ENCODE assay signal across 34 mouse cellular contexts in genomic region chr8:70726721-70727120, GRCm38 (mm10). TPM values are rescaled to one million over a fixed set of nuclear protein-coding genes. Genes with fewer than 3 reads are reported as not detected.
"Had no signal": no experiment of that assay in that cellular context is flagged by ENCODE, and none has a peak within 500 bp of the region (broad histone marks: within the 10 kb centered on the region; RNA-seq: fewer than 3 reads in every experiment).

No protein-coding gene starts in this region.

- H3K36me3 ChIP-seq: heart, embryonic 10.5 days; heart, embryonic 13.5 days; heart, embryonic 15.5 days; hindbrain, embryonic 13.5 days; hindbrain, embryonic 15.5 days; kidney, embryonic 15.5 days; limb, embryonic 13.5 days; limb, embryonic 15.5 days; liver, embryonic 12.5 days had no signal

- DNase-seq: forebrain, postnatal 0 days; heart, postnatal 36 days; layer of hippocampus, adult 9-11 months; layer of hippocampus, postnatal 36 days; left cerebral cortex, postnatal 4 days had no signal

- H3K4me2 ChIP-seq: heart, embryonic 13.5 days; heart, embryonic 15.5 days; hindbrain, embryonic 13.5 days; hindbrain, embryonic 15.5 days; kidney, embryonic 15.5 days; limb, embryonic 13.5 days; limb, embryonic 15.5 days; liver, embryonic 12.5 days had no signal

- H3K9ac ChIP-seq: forebrain, postnatal 0 days; heart, embryonic 13.5 days; heart, embryonic 15.5 days; hindbrain, embryonic 13.5 days; hindbrain, embryonic 15.5 days; kidney, embryonic 15.5 days; limb, embryonic 13.5 days; limb, embryonic 15.5 days; liver, embryonic 12.5 days had no signal

- ATAC-seq: forebrain, postnatal 0 days; hindbrain, postnatal 0 days; intestine, embryonic 16.5 days; liver, embryonic 12.5 days had no signal

- H3K4me3 ChIP-seq: heart, embryonic 10.5 days; heart, embryonic 13.5 days; heart, embryonic 15.5 days; hindbrain, embryonic 13.5 days; hindbrain, embryonic 15.5 days; kidney, embryonic 15.5 days; limb, embryonic 13.5 days; limb, embryonic 15.5 days; liver, embryonic 12.5 days had no signal

- H3K27ac ChIP-seq: heart, embryonic 10.5 days; heart, embryonic 13.5 days; heart, embryonic 15.5 days; hindbrain, embryonic 13.5 days; hindbrain, embryonic 15.5 days; hindbrain, postnatal 0 days; kidney, embryonic 15.5 days; kidney, postnatal 0 days; limb, embryonic 13.5 days; limb, embryonic 15.5 days; liver, embryonic 12.5 days had no signal

- H3K9me3 ChIP-seq: heart, embryonic 10.5 days; heart, embryonic 13.5 days; heart, embryonic 15.5 days; hindbrain, embryonic 13.5 days; hindbrain, embryonic 15.5 days; kidney, embryonic 15.5 days; limb, embryonic 13.5 days; limb, embryonic 15.5 days; liver, embryonic 12.5 days had no signal

RNA-seq across cellular contexts. Expression of gene Pde4c, which starts 3.2 kb away (rescaled TPM):
- polyA plus RNA-seq: heart, embryonic 13.5 days had no signal

RNA-seq across cellular contexts. Expression of gene Gm3336, which starts 8.4 kb away (rescaled TPM):
- total RNA-seq: forebrain, postnatal 0 days; gastrocnemius, adult 8-10 months; gastrocnemius, postnatal 36 days; heart, adult 18-20 months; heart, adult 8-10 months; heart, postnatal 14 days; heart, postnatal 36 days; hematopoietic stem cell, adult 5-6 weeks; hindbrain, postnatal 0 days; layer of hippocampus, adult 18-20 months; layer of hippocampus, adult 8-10 months; layer of hippocampus, postnatal 14 days; layer of hippocampus, postnatal 36 days; left cerebral cortex, adult 18-20 months; left cerebral cortex, adult 8-10 months; left cerebral cortex, postnatal 10 days; left cerebral cortex, postnatal 25 days; left cerebral cortex, postnatal 4 days had no signal
- polyA plus RNA-seq: forebrain, postnatal 0 days; heart, embryonic 10.5 days; heart, embryonic 13.5 days; heart, embryonic 15.5 days; heart, postnatal 0 days; hindbrain, embryonic 11.5 days; hindbrain, embryonic 13.5 days; hindbrain, embryonic 15.5 days; hindbrain, postnatal 0 days; limb, embryonic 11.5 days; limb, embryonic 13.5 days; limb, embryonic 15.5 days; liver, embryonic 12.5 days had no signal

RNA-seq across cellular contexts. Expression of gene Iqcn, which starts 23.5 kb away (rescaled TPM):
- total RNA-seq: gastrocnemius, adult 8-10 months; liver, adult 2 months had no signal
- polyA plus RNA-seq: heart, embryonic 10.5 days; heart, embryonic 13.5 days; heart, postnatal 0 days; intestine, embryonic 16.5 days; limb, embryonic 11.5 days; limb, embryonic 13.5 days; liver, adult 2 months; liver, embryonic 12.5 days had no signal
